Mouse (Mus musculus): ENCODE results near the gene Exoc7.
A peak's percentile ranks its signal among the peaks of the same experiment; 100 is the strongest.

Gene Exoc7

DNA sequence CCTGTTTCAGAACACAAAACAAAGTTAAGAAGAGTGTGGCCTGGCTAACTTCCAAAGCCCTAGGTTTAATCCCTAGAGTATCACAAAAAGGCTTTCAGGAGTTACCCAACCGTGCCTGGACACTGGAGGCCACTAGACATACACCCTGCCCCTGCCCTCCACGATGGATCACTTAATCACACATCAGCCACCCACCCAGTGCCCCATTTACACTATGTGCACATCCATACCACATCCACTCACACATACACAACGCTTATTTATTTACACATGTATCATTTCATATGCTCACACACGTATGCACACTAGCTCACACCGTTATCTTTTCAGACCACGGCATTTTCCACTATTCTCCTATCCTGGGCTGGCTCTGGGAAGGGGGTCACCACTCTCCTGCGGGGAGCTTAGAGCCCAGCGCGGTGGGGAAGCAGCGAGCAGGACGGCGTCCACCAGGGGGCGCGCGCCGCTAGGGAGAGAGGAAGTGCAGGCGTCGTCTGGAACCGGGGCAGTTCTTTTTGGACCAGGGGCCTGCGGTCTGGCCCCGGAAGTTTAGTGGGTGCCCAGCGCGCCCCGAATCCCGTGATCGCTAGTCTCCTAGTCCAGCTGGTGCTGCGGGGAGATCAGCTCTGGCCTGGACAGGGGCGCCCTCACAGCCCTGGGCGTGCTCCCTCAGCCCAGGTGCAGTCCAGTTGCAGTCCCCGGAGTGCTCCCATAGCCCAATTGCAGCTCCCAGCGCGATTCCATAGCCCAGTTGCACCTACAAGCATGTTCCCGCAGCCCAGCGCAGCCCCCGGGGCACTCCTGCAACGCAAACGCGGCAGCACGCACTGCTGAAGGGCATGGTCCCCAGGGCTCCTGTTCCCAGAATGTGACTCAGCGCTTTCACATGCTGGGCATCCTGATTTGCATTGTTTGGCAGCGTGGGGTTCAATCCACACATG lies 12.0 kb upstream of the Exoc7 start:
- peak; percentile 77 to 91 for DNase-seq (ENCODE audit: low spot score in 2 of 2)

DNA sequence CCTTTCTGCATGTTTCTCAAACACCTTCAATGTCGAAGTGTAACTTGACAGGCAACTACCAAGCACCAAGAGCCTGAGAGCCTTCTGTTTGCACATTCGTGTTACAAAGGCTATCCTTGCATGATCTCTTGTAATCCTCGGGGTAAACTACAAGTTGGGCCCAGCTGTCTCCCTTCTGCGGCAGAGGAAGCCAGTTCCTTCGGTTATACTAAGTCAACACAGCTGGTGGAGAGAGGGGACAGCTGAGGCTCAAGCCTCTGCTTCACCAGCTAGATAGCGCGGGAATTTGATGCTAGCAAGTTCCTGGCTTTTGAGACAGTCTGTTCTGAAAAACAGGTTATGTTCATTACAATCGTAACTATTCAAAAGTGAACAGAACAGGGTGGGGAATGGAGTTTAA lies 5.3 kb upstream of the Exoc7 start:
- DNase-seq (ENCODE audit: low spot score in 2 of 2): no peak

- DNase-seq (ENCODE audit: low spot score in 2 of 2): peak; percentile 63 to 82
These were observed 4.1 kb upstream of the Exoc7 start for GRCm38 (mm10) chr11:116311169-116311568.

DNA sequence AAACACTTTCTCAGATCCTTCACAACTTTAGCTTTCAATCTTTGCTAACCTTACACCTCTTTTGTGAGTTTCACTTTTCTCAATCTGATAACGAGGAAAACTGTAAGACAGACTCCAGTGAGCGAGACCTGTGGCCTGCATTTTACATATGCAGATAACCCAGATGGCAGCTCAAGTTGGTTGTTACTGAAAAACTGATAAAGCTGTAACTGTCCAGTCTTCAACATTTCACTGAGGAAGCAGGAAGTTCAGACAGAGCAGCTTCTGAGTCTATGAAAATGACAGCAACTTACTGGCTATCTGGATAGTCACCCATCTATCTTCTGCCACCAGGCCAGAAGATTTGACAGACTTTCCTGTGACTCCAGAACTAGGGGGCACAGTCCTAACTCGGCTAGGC lies 2.6 kb upstream of the Exoc7 start:
- DNase-seq (ENCODE audit: low spot score in 2 of 2): no peak

DNA sequence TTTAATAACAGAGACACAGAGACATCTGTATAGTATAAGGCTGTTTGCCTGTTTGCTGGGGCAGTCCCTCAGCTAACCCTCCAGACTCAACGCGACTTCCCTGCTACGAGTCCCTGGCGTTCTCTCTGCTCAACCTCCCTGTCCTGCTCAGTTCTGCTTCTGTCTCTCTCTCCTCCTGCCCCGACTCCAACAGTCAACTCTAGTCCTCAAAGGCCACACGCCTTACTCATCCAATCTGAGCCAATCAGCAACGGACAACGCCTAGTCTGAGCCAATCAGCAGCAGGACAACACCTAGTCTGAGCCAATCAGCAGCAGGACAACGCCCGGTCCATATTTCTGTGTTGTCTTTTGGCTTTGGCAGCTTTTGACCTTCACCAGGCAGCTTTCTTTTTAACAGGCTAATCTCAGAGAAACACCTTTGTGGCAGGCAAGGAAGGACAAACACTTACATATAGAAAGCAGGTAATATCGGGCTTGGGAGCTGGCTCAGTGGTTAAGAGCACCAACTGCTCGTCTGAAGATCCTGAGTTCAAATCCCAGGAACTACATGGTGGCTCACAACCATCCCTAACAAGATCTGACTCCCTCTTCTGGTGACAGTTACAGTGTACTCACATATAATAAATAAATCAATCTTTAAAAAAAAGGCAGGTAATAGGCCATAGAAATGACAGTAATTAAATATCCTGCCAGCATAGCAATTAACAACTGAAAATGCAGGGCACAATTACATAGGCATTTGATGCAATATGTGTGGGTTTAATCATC lies 914 bp upstream of the Exoc7 start:
- no peak for DNase-seq (ENCODE audit: low spot score in 2 of 2)

DNA sequence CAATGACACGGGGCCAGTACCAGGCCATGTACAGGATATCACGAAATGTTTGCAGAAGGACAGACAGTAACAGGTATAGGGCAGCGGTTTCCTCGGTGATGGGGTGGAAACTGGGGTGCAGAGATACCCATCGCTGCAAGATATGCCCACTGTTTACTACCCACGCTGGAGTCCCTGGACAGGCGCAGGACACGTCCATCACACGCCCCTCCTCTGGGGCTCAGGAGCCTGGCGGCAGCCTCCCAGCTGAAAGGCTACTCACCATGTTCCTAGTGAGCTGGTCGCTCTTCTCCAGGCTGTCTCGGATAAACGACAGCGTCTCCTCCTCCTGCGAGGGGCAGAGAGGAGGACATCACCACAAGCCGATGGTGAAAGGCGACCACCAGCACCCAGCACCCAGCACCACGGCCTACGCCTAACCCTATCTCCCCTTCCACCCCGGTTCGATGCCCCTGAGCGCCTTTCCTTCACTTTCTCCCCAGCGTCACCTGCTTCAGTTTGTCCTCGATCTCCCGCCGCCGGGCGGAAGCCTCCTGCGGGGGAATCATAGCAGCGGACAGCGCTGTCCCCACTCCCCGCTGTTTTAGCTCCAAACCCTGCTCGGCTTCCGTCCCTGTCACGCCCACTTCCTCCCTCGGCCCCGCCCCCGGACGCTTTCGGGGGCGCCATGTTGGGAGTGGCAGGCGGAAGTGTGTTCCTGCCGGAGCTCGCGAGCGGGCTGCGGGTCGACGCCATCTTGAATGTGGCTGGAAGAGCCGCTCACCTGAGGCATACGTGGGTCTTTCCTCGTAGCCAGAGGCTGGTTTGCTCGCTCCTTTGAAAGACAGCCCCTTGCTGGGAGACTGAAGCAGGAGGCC lies 679 bp downstream of the Exoc7 start:
- DNase-seq (ENCODE audit: low spot score in 2 of 2): peak; percentile 96 to 97

DNA sequence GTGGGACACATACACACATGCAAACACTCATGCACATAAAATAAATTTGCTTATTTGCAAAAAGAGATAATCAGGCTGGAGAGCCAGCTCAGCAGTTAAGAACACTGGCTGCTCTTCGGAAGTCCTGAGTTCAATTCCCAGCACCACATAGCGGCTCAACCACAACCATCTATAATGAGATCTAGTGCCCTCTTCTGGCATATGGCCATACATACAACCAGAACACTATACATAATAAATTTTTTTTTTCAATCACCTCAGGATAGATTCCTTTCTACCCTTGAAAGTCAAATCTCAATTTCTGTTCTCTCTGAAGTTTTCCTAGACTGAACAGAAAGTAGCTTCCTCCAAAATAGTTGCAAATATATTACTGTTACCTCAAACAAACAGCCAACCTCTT lies 1.6 kb downstream of the Exoc7 start:
- DNase-seq (ENCODE audit: low spot score in 2 of 2): no peak

GRCm38 (mm10) chr11:116298621-116299020 lies 8.4 kb downstream of the Exoc7 start:
- no peak for DNase-seq (ENCODE audit: low spot score in 2 of 2)

DNA sequence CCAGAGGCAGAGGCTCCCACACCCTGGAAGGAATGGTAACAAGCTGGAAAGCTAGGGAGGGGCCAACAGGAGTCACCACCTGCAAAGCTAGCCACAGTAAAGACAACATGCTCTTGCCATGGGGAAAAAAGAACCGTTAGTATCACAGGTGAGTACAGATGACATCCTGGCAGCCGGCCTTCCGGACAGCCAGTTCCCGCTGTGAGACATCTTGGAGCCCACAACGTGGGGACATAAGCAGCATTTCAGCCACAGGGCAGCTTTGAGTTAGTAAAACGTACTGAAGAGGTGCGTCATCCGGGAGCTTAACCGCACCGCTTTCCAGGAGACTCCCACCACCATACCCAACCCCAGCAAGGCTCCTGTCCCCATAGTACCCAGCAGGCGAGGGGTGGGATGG lies 8.8 kb downstream of the Exoc7 start:
- no peak for DNase-seq (ENCODE audit: low spot score in 2 of 2)

DNA sequence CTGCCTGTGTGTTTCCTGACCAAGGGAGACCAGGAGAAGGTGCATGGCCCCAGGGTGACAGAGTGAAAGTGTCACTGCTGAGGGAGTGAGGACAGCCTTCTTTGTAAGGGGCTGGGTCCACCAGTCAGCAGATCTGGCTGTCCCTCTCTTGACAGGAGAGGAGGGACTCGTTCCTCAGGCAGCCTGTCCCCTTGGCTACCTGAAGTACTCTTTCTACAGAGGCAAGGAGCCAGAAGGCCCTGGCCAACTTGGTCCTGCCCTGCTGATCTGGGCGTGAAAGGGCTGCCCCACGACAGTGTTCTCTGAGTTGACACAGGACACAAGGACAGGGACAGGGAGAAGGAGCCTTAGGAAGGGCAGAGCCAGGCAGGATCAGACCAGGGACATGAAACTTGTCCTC lies 10.0 kb downstream of the Exoc7 start:
- DNase-seq (ENCODE audit: low spot score in 2 of 2): no peak

GRCm38 (mm10) chr11:116296191-116296734 lies 10.8 kb downstream of the Exoc7 start:
- no peak for DNase-seq (ENCODE audit: low spot score in 2 of 2)

GRCm38 (mm10) chr11:116294319-116294718 lies 12.7 kb downstream of the Exoc7 start:
- peak in 1 of 2 experiments; percentile 66 for DNase-seq (ENCODE audit: low spot score in 2 of 2)

- no peak for DNase-seq (ENCODE audit: low spot score in 2 of 2)
These were observed 13.4 kb downstream of the Exoc7 start for GRCm38 (mm10) chr11:116293538-116294137.

DNA sequence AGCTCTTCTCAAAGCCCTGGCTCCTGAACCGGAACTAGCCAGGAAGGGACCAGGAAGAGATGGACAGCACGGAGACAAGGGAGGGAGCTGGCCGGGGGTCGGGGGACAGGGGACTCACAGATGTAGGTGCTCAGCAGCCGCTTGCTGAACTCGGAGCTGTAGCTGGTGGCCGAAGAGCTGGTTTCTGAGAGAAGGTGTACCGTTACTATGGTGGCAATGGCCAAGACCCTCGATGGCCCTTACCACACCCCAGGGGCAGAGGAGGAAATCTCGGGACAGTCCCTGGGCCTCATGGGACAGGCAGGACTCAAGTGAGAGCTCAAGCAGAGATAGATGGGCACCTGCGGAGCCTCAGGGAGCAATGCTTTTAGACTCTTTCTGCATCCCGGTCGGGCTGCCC lies 14.6 kb downstream of the Exoc7 start:
- DNase-seq (ENCODE audit: low spot score in 2 of 2): no peak

DNA sequence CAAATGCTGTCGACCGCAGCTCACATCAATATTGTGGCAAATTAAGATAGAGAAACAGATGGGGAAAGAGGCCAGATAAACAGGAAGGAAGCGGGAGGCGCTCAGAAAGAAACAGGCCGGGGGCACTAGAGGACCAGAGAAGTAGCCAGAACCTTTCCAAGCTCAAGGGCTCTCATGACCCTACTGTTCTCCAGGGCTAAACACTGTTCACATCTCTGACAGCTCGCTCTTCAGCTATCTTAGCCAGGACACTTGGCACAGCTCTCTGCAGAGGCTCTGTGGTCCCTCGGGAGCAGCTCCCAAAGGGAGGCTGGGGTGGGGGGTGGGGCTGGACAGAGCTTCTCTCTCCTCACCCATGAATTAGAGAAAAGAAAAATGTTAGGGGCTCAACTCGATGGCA lies 16.5 kb downstream of the Exoc7 start:
- no peak for DNase-seq (ENCODE audit: low spot score in 2 of 2)

- no peak for DNase-seq (ENCODE audit: low spot score in 2 of 2)
These were observed 19.7 kb downstream of the Exoc7 start for GRCm38 (mm10) chr11:116287351-116287750.

- DNase-seq (ENCODE audit: low spot score in 2 of 2): peak in 1 of 2 experiments; percentile 22
These were observed 21.3 kb downstream of the Exoc7 start for GRCm38 (mm10) chr11:116285770-116286191.

DNA sequence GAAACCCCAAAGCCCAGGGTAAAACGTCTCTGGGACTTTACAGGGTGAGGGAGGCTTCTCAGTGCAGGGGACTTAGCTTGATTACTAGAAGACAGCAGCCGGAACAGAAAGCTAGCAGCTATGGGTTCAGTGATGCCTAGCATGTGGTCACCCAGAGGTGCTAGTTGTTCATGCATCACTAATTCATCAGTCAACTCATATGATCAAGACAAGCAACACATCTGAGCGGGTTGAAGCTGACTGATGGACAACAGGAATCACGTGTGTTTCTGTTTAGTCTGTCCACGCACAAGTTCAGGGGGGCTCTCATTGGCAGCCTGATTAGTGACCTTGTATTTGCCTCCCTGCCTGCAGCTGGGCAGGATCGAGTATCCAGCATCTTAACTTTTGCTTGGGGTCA lies 23.1 kb downstream of the Exoc7 start:
- DNase-seq (ENCODE audit: low spot score in 2 of 2): no peak

GRCm38 (mm10) chr11:116282912-116283521 lies 24.0 kb downstream of the Exoc7 start:
- DNase-seq (ENCODE audit: low spot score in 2 of 2): no peak

- no peak for DNase-seq (ENCODE audit: low spot score in 2 of 2)
These were observed 24.9 kb downstream of the Exoc7 start for GRCm38 (mm10) chr11:116282089-116282488.

GRCm38 (mm10) chr11:116281671-116282070 lies 25.4 kb downstream of the Exoc7 start:
- DNase-seq (ENCODE audit: low spot score in 2 of 2): no peak
